In the genomic region with DNA sequence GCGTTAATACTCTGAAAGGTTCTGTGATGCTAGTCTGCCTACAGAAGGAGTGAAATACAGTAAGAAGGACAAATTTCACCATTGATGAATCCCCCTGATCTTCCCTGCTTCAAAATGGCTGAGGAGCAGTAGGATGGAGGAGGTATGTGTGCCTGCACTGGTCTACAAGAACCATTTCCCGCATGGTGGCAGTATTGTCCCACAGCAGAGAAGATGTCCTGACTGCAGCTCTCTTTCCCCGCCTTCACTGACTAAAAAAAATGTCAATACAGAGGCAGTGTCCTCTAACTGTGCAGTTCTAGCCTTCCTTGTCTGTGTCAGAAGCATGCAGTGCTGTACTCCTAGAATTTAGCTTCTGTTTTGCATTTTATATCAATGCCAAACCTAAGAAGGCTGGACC, we compare ENCODE assay signal across 8 mouse cellular contexts.
DNase-seq lines count a peak whose midpoint lies in the region; ATAC-seq lines count a peak whose summit lies in the region.
"Not testable (repeated sequence)": the region's sequence is repeated elsewhere in the genome, so short reads cannot be mapped to it uniquely, and the experiment has no call there.

No protein-coding gene starts in this region.

- 0 out of 2 replicates have a peak overlapping the region, but pooled peaks have one; percentile 37 for H3K9ac ChIP-seq in embryonic facial prominence, embryonic 14.5 days (ENCODE audit: low read depth, low read length)
- not testable (repeated sequence) for H3K9ac ChIP-seq in heart, embryonic 11.5 days (ENCODE audit: low read depth, low read length); limb, embryonic 13.5 days; neural tube, embryonic 14.5 days (replicated peaks; ENCODE audit: low read depth, low read length)

- H3K4me3 ChIP-seq in embryonic facial prominence, embryonic 14.5 days (ENCODE audit: low read depth, low read length) = peak overlapping the region; percentile 30
- H3K4me3 ChIP-seq in heart, embryonic 11.5 days (ENCODE audit: low read depth, low read length) = 0 out of 2 replicates have a peak overlapping the region, but pooled peaks have one; percentile 18
- peak overlapping the region; percentile 26 for H3K4me3 ChIP-seq in limb, embryonic 13.5 days
- peak overlapping the region; percentile 15; the same call in 1 of the 2 replicates for H3K4me3 ChIP-seq in macrophage (ENCODE audit: inconsistent target)
- H3K4me3 ChIP-seq in neural tube, embryonic 14.5 days (ENCODE audit: low read depth, low read length) = peak overlapping the region; percentile 6; the same call in 1 of the 2 replicates

- ATAC-seq in embryonic facial prominence, embryonic 14.5 days (ENCODE audit: low read depth) = peak; percentile 76; the same call in 1 of the 2 replicates
- ATAC-seq in heart, embryonic 11.5 days (replicated peaks; ENCODE audit: insufficient number of reproducible peaks, low FRiP score, low TSS enrichment) = not testable (repeated sequence)
- 0 out of 2 replicates have a peak, but pooled peaks have one; percentile 78 for ATAC-seq in limb, embryonic 13.5 days (ENCODE audit: low FRiP score, low read depth)
- ATAC-seq in neural tube, embryonic 14.5 days (ENCODE audit: low read depth) = peak; percentile 75; the same call in 1 of the 2 replicates

- not testable (repeated sequence) for H3K9me3 ChIP-seq in embryonic facial prominence, embryonic 14.5 days (ENCODE audit: control insufficient read depth, low read length); heart, embryonic 11.5 days (replicated peaks; ENCODE audit: control insufficient read depth, low read length); limb, embryonic 13.5 days; neural tube, embryonic 14.5 days (ENCODE audit: control insufficient read depth, low read length)

- DNase-seq in R1 (ENCODE audit: low read depth, low spot score) = peak; percentile 85
- DNase-seq in embryonic facial prominence, embryonic 14.5 days (ENCODE audit: low spot score) = peak; percentile 87
- peak; percentile 32 for DNase-seq in induced T-regulatory cell, adult 2 months (ENCODE audit: low read depth)
- peak; percentile 66 for DNase-seq in yolk sac, embryonic 10.5 days (ENCODE audit: low spot score)

- 46% methylated on average over 3 of the region's 3 CpGs for WGBS in embryonic facial prominence, embryonic 14.5 days
- WGBS in heart, embryonic 11.5 days (ENCODE audit: insufficient replicate concordance) = 59% methylated on average over 3 of the region's 3 CpGs
- WGBS in limb, embryonic 13.5 days = 75% methylated on average over 3 of the region's 3 CpGs
- WGBS in macrophage (ENCODE audit: missing documents) = 51% methylated on average over 3 of the region's 3 CpGs
- 69% methylated on average over 3 of the region's 3 CpGs for WGBS in neural tube, embryonic 14.5 days

- not testable (repeated sequence) for H3K4me1 ChIP-seq in embryonic facial prominence, embryonic 14.5 days (ENCODE audit: control insufficient read depth, insufficient read depth, low read length); heart, embryonic 11.5 days (ENCODE audit: control insufficient read depth, insufficient read depth, low read length); limb, embryonic 13.5 days; neural tube, embryonic 14.5 days (ENCODE audit: control insufficient read depth, insufficient read depth, low read length)

- H3K36me3 ChIP-seq in embryonic facial prominence, embryonic 14.5 days (ENCODE audit: control insufficient read depth, insufficient read depth, low read length); heart, embryonic 11.5 days (ENCODE audit: control insufficient read depth, insufficient read depth, low read length); limb, embryonic 13.5 days; macrophage (ENCODE audit: inconsistent target); neural tube, embryonic 14.5 days (ENCODE audit: control insufficient read depth, insufficient read depth, low read length): not testable (repeated sequence)

- H3K27ac ChIP-seq in embryonic facial prominence, embryonic 14.5 days (replicated peaks; ENCODE audit: low read depth, low read length) = 0 out of 2 replicates have a peak overlapping the region, but pooled peaks have one; percentile 48
- not testable (repeated sequence) for H3K27ac ChIP-seq in heart, embryonic 11.5 days (ENCODE audit: low read depth, low read length); limb, embryonic 13.5 days; neural tube, embryonic 14.5 days (ENCODE audit: low read depth, low read length)
- peak overlapping the region; percentile 68 for H3K27ac ChIP-seq in macrophage

- H3K79me2 ChIP-seq in macrophage (ENCODE audit: inconsistent target) = not testable (repeated sequence)

- not testable (repeated sequence) for H3K27me3 ChIP-seq in embryonic facial prominence, embryonic 14.5 days (replicated peaks; ENCODE audit: control insufficient read depth, insufficient read depth, low read length); heart, embryonic 11.5 days (ENCODE audit: control insufficient read depth, insufficient read depth, low read length); limb, embryonic 13.5 days; neural tube, embryonic 14.5 days (ENCODE audit: control insufficient read depth, insufficient read depth, low read length)

- peak overlapping the region; percentile 41 for H3K4me2 ChIP-seq in embryonic facial prominence, embryonic 14.5 days (ENCODE audit: low read depth, low read length)
- peak overlapping the region; percentile 27 for H3K4me2 ChIP-seq in heart, embryonic 11.5 days
- H3K4me2 ChIP-seq in limb, embryonic 13.5 days (replicated peaks) = peak overlapping the region; percentile 36; the same call in 1 of the 2 replicates
- H3K4me2 ChIP-seq in neural tube, embryonic 14.5 days (ENCODE audit: low read depth, low read length) = not testable (repeated sequence)

Comparison
In these comparisons a context has a peak if more than half of its experiments do, and no peak if none do; other contexts are left out.
1. DNase-seq: peak in every context shown above with its lines; median percentile 87 in embryonic facial prominence, embryonic 14.5 days; 85 in R1; 66 in yolk sac, embryonic 10.5 days; 32 in induced T-regulatory cell, adult 2 months.